Mouse (Mus musculus): ENCODE results near the gene Astn2.

DNA sequence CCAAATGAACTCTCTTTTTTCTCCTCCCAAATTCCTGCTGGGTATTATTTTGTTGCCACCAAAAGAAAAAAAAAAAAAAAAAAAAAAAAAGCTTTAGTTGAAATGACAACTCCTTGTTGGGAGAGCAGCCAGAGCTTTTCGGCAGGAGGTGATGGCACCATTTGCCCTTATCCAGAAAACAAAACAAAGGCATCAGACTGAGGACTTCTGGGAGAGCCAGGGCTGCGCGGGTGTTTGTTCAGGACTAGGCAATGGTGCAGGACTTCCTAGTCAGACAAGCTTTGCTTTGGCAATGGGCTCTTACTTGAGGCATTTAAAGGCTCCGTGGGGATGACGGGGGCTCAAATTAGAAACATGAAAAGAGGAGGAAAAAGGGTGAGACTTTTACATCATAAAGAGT lies 817.5 kb downstream of the Astn2 start:
- no peak for TF ChIP-seq CTCF (IDR thresholded peaks at IDR 0.05; ENCODE audit: insufficient read depth, low read depth, low read length)
- no peak for TF ChIP-seq POLR2A (IDR thresholded peaks at IDR 0.05; ENCODE audit: insufficient read depth, low read depth, low read length)
